In genomic region chr2:144279742-144280141, GRCm38 (mm10) we compare ENCODE assay signal across 10 mouse cellular contexts. TPM values are rescaled to one million over a fixed set of nuclear protein-coding genes. Genes with fewer than 3 reads are reported as not detected.
DNase-seq lines count a peak whose midpoint lies in the region; ATAC-seq lines count a peak whose summit lies in the region.
"Had no signal": no experiment of that assay in that cellular context is flagged by ENCODE, and none has a peak within 500 bp of the region (broad histone marks: within the 10 kb centered on the region; RNA-seq: fewer than 3 reads in every experiment).

No protein-coding gene starts in this region.

- WGBS in kidney, embryonic 15.5 days: 75% methylated on average over 5 of the region's 5 CpGs
- WGBS in heart, embryonic 13.5 days: 44% methylated on average over 5 of the region's 5 CpGs
- WGBS in liver, embryonic 16.5 days (ENCODE audit: insufficient replicate concordance): 72% methylated on average over 5 of the region's 5 CpGs
- 66% methylated on average over 5 of the region's 5 CpGs for WGBS in forebrain, embryonic 15.5 days

- peaks cover 22% of the 10 kb centered on the region for H3K4me1 ChIP-seq in kidney, embryonic 15.5 days
- H3K4me1 ChIP-seq in heart, embryonic 13.5 days: peaks cover 20% of the 10 kb centered on the region
- H3K4me1 ChIP-seq in liver, embryonic 16.5 days (ENCODE audit: control insufficient read depth, low read depth, low read length): peaks cover 4% of the 10 kb centered on the region
- no peaks in the 10 kb centered on the region for H3K4me1 ChIP-seq in forebrain, embryonic 15.5 days
- H3K4me1 ChIP-seq: embryonic facial prominence, embryonic 12.5 days had no signal

- no peak overlapping the region for H3K4me3 ChIP-seq in kidney, embryonic 15.5 days (replicated peaks)
- H3K4me3 ChIP-seq in heart, embryonic 13.5 days: no peak overlapping the region
- H3K4me3 ChIP-seq in liver, embryonic 16.5 days (ENCODE audit: low read depth, low read length): no peak overlapping the region
- no peak overlapping the region for H3K4me3 ChIP-seq in forebrain, embryonic 15.5 days
- H3K4me3 ChIP-seq: embryonic facial prominence, embryonic 12.5 days; midbrain, embryonic 12.5 days had no signal

- H3K36me3 ChIP-seq in kidney, embryonic 15.5 days: peaks cover 41% of the 10 kb centered on the region
- H3K36me3 ChIP-seq in heart, embryonic 13.5 days: peaks cover 44% of the 10 kb centered on the region
- peaks cover 10% of the 10 kb centered on the region for H3K36me3 ChIP-seq in liver, embryonic 16.5 days (ENCODE audit: control insufficient read depth, insufficient read depth)
- H3K36me3 ChIP-seq in forebrain, embryonic 15.5 days: peaks cover 3% of the 10 kb centered on the region; the same call in 1 of the 2 replicates

- H3K9ac ChIP-seq in kidney, embryonic 15.5 days: no peak overlapping the region
- H3K9ac ChIP-seq in heart, embryonic 13.5 days: no peak overlapping the region; the same call in 1 of the 2 replicates
- H3K9ac ChIP-seq in liver, embryonic 16.5 days (ENCODE audit: low read depth, low read length): no peak overlapping the region
- H3K9ac ChIP-seq in forebrain, embryonic 15.5 days (replicated peaks): no peak overlapping the region
- H3K9ac ChIP-seq: embryonic facial prominence, embryonic 12.5 days; midbrain, embryonic 12.5 days had no signal

- no peak for ATAC-seq in kidney, embryonic 15.5 days (replicated peaks; ENCODE audit: low FRiP score)
- ATAC-seq in heart, embryonic 13.5 days (ENCODE audit: extremely low read depth, insufficient number of reproducible peaks, low FRiP score, low TSS enrichment): no peak; the same call in 1 of the 2 replicates
- ATAC-seq in liver, embryonic 16.5 days (ENCODE audit: low read depth): peak; percentile 75
- ATAC-seq in forebrain, embryonic 15.5 days (replicated peaks): no peak

- H3K9me3 ChIP-seq in kidney, embryonic 15.5 days (replicated peaks): no peaks in the 10 kb centered on the region
- H3K9me3 ChIP-seq in heart, embryonic 13.5 days: no peaks in the 10 kb centered on the region
- no peaks in the 10 kb centered on the region for H3K9me3 ChIP-seq in liver, embryonic 16.5 days (replicated peaks; ENCODE audit: control insufficient read depth, low read length)
- H3K9me3 ChIP-seq in forebrain, embryonic 15.5 days: no peaks in the 10 kb centered on the region
- H3K9me3 ChIP-seq: embryonic facial prominence, embryonic 12.5 days; midbrain, embryonic 12.5 days had no signal

- peak; percentile 83 for DNase-seq in kidney, adult 11 months
- DNase-seq in adrenal gland, adult 18-20 months (ENCODE audit: low spot score in 2 of 2): peak; percentile 76 to 84
- no peak for DNase-seq in B cell, adult 2 months
- no peak for DNase-seq in natural killer cell, adult 2 months (ENCODE audit: low spot score in 2 of 2)

- H3K27ac ChIP-seq in kidney, embryonic 15.5 days: no peak overlapping the region
- peak overlapping the region; percentile 70 for H3K27ac ChIP-seq in heart, embryonic 13.5 days (replicated peaks)
- 0 out of 2 replicates have a peak overlapping the region, but pooled peaks have one; percentile 33 for H3K27ac ChIP-seq in liver, embryonic 16.5 days (ENCODE audit: low read length)
- no peak overlapping the region for H3K27ac ChIP-seq in forebrain, embryonic 15.5 days (replicated peaks)
- H3K27ac ChIP-seq: embryonic facial prominence, embryonic 12.5 days; midbrain, embryonic 12.5 days had no signal

- H3K27me3 ChIP-seq in kidney, embryonic 15.5 days: no peaks in the 10 kb centered on the region
- no peaks in the 10 kb centered on the region for H3K27me3 ChIP-seq in heart, embryonic 13.5 days (replicated peaks)
- H3K27me3 ChIP-seq in liver, embryonic 16.5 days (ENCODE audit: control insufficient read depth, insufficient read depth, low read depth, low read length): no peaks in the 10 kb centered on the region
- H3K27me3 ChIP-seq in forebrain, embryonic 15.5 days: no peaks in the 10 kb centered on the region
- H3K27me3 ChIP-seq: embryonic facial prominence, embryonic 12.5 days; midbrain, embryonic 12.5 days had no signal

- no peak overlapping the region for H3K4me2 ChIP-seq in kidney, embryonic 15.5 days
- no peak overlapping the region for H3K4me2 ChIP-seq in heart, embryonic 13.5 days
- no peak overlapping the region for H3K4me2 ChIP-seq in liver, embryonic 16.5 days (ENCODE audit: low read depth, low read length)
- no peak overlapping the region for H3K4me2 ChIP-seq in forebrain, embryonic 15.5 days (replicated peaks)
- H3K4me2 ChIP-seq: embryonic facial prominence, embryonic 12.5 days; midbrain, embryonic 12.5 days had no signal

RNA-seq across cellular contexts. Expression of gene Snx5, which starts 9.0 kb away (rescaled TPM):
- 125 and 129 TPM in 2 replicates for polyA plus RNA-seq in kidney, embryonic 15.5 days (2015; fragmentation: Nextera tagmentation; extraction: Ambion mirVana)
- 10 to 100 TPM; 82.1 to 86.4 TPM for total RNA-seq in adrenal gland, adult 18-20 months (2021)
- polyA plus RNA-seq in heart, embryonic 13.5 days (2015; fragmentation: Nextera tagmentation; extraction: Ambion mirVana): 90.9 and 96.3 TPM in 2 replicates
- 56.5 and 60.5 TPM in 2 replicates for polyA plus RNA-seq in liver, embryonic 16.5 days (2015; fragmentation: Nextera tagmentation; extraction: Ambion mirVana)
- 58.8 and 62.4 TPM in 2 replicates for polyA plus RNA-seq in forebrain, embryonic 15.5 days (2015; fragmentation: Nextera tagmentation; extraction: Ambion mirVana)

RNA-seq across cellular contexts. Expression of gene Mgme1, which starts 9.3 kb away (rescaled TPM):
- polyA plus RNA-seq in kidney, embryonic 15.5 days (2015; fragmentation: Nextera tagmentation; extraction: Ambion mirVana): 24.2 and 25.3 TPM in 2 replicates
- total RNA-seq in adrenal gland, adult 18-20 months (2021): 10 to 100 TPM; 23.2 to 23.7 TPM
- polyA plus RNA-seq in heart, embryonic 13.5 days (2015; fragmentation: Nextera tagmentation; extraction: Ambion mirVana): 20.0 and 22.5 TPM in 2 replicates
- 8.1 and 9.9 TPM in 2 replicates for polyA plus RNA-seq in liver, embryonic 16.5 days (2015; fragmentation: Nextera tagmentation; extraction: Ambion mirVana)
- polyA plus RNA-seq in forebrain, embryonic 15.5 days (2015; fragmentation: Nextera tagmentation; extraction: Ambion mirVana): 10.9 and 12.8 TPM in 2 replicates

RNA-seq across cellular contexts. Expression of gene Ovol2, which starts 52.2 kb away (rescaled TPM):
- polyA plus RNA-seq in kidney, embryonic 15.5 days (2015; fragmentation: Nextera tagmentation; extraction: Ambion mirVana): 1.0 and 1.5 TPM in 2 replicates
- not detected for total RNA-seq in adrenal gland, adult 18-20 months (2021)
- polyA plus RNA-seq in heart, embryonic 13.5 days (2015; fragmentation: Nextera tagmentation; extraction: Ambion mirVana): 0.13 and 0.24 TPM in 2 replicates
- polyA plus RNA-seq in liver, embryonic 16.5 days (2015; fragmentation: Nextera tagmentation; extraction: Ambion mirVana): 0.06 TPM in 1 of 2 replicates, not detected in the other
- not detected in 2 replicates for polyA plus RNA-seq in forebrain, embryonic 15.5 days (2015; fragmentation: Nextera tagmentation; extraction: Ambion mirVana)
- polyA plus RNA-seq: midbrain, embryonic 12.5 days had no signal

Comparison
In these comparisons a context has a peak if more than half of its experiments do, and no peak if none do; other contexts are left out.
1. DNase-seq: peak in kidney, adult 11 months (single experiment) and adrenal gland, adult 18-20 months (2 of 2); none in B cell, adult 2 months (0 of 2) and natural killer cell, adult 2 months (0 of 2).
2. H3K27ac ChIP-seq: peak in heart, embryonic 13.5 days (single experiment) and liver, embryonic 16.5 days (single experiment); none in kidney, embryonic 15.5 days (single experiment) and forebrain, embryonic 15.5 days (single experiment).